Mouse (Mus musculus) bone marrow macrophage, adult 2 months (primary cell): ENCODE results near the gene Ppara. TPM values are rescaled to one million over a fixed set of nuclear protein-coding genes. Genes with fewer than 3 reads are reported as not detected.

Experiments
- H3K27ac ChIP-seq: 2 replicates; pipeline ENCODE4 v1.5.1; 2012; ENCODE audit warnings: low read depth, low read length; ENCODE audit not compliant: insufficient read depth
- H3K4me1 ChIP-seq: 2 replicates; pipeline ENCODE4 v1.6.1; 2012; ENCODE audit warnings: low read length; ENCODE audit not compliant: control insufficient read depth, insufficient read depth
- H3K4me3 ChIP-seq: 2 replicates; pipeline ENCODE4 v1.5.1; 2012; ENCODE audit warnings: mild to moderate bottlenecking, low read length, moderate library complexity; ENCODE audit not compliant: insufficient read depth
- CTCF ChIP-seq: IDR thresholded peaks from 2 replicates; pipeline ENCODE4 v1.5.1; 2012; ENCODE audit warnings: low read depth, mild to moderate bottlenecking, low read length, moderate library complexity
- POLR2A ChIP-seq: IDR thresholded peaks from 2 replicates; pipeline ENCODE4 v1.6.1; 2012; ENCODE audit warnings: mild to moderate bottlenecking, low read depth, low read length, borderline replicate concordance
- polyA plus RNA-seq: library from polyadenylated mRNA; stranded (reverse); fragments of >200 nt; gene quantifications from 2 replicates; pipeline ENCODE4 v1.2.4, GENCODE M21; 2012; ENCODE audit not compliant: missing spikeins, insufficient read depth, insufficient read length

Gene Ppara
- polyA plus RNA-seq, 1 experiment = not detected

- Histone ChIP-seq H3K27ac (no peak overlapping the region), H3K4me3 (no peak overlapping the region), H3K4me1 (peaks cover 8% of the 10 kb centered on the region; the same call in 1 of the 2 replicates)
- TF ChIP-seq POLR2A (no peak), CTCF (no peak)
Measured at GRCm38 (mm10) chr15:85828071-85828470, 93.3 kb downstream of the Ppara start.

GRCm38 (mm10) chr15:85829470-85829869, 94.7 kb downstream of the Ppara start:
- H3K27ac ChIP-seq = no peak overlapping the region
- no peak for TF ChIP-seq POLR2A
- TF ChIP-seq CTCF = no peak
- H3K4me1 ChIP-seq = peaks cover 8% of the 10 kb centered on the region; the same call in 1 of the 2 replicates

GRCm38 (mm10) chr15:85831954-85832590, 97.3 kb downstream of the Ppara start, which contains the start of gene Ttc38:
Gene Ttc38, plus strand, starts transcription at chr15:85832306.
- 0 out of 2 replicates have a peak within 1 kb of the TSS, but pooled peaks have one; percentile 19 for H3K27ac ChIP-seq
- peak within 1 kb of the TSS; percentile 90 for H3K4me3 ChIP-seq
- TF ChIP-seq CTCF = no peak
- TF ChIP-seq POLR2A = no peak; the same call in 1 of the 2 replicates
- H3K4me1 ChIP-seq = peaks cover 8% of the 10 kb centered on the region; the same call in 1 of the 2 replicates

More at GRCm38 (mm10) chr15:85829470-85829869, 94.7 kb downstream of the Ppara start:
- no peak overlapping the region for H3K4me3 ChIP-seq

DNA sequence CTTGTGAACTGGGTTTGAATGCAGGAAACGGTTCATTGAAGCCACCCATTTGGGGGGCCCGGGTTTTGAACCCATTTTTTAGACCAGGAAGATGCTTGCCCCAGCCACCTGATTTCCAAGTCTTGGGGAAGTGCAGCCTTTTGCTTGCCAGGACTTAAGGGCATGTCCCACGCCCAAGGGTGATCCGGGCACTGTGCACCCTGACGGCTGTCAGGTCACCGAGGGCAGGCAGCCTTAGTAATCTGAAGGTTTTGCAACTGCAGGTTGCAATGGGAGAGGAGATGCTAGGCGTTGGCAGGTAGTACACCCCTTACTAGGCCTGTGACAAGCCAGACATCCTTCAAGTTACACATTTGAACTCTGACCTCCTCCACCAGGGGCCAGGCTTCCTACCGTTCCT, 97.8 kb downstream of the Ppara start:
- Histone ChIP-seq H3K4me1 (peaks cover 8% of the 10 kb centered on the region; the same call in 1 of the 2 replicates), H3K4me3 (peak overlapping the region; percentile 90), H3K27ac (no peak overlapping the region)
- TF ChIP-seq CTCF = no peak
- TF ChIP-seq POLR2A = no peak

GRCm38 (mm10) chr15:85835335-85835734, 100.6 kb downstream of the Ppara start:
- TF ChIP-seq CTCF (peak; percentile 28), POLR2A (no peak)
- Histone ChIP-seq H3K27ac (no peak overlapping the region), H3K4me1 (peaks cover 8% of the 10 kb centered on the region; the same call in 1 of the 2 replicates), H3K4me3 (no peak overlapping the region)

- H3K4me3 ChIP-seq = no peak overlapping the region
- no peak for TF ChIP-seq POLR2A
- no peak for TF ChIP-seq CTCF
- peaks cover 5% of the 10 kb centered on the region; the same call in 1 of the 2 replicates for H3K4me1 ChIP-seq
- H3K27ac ChIP-seq = no peak overlapping the region
Measured at GRCm38 (mm10) chr15:85836887-85837286, 102.1 kb downstream of the Ppara start.

DNA sequence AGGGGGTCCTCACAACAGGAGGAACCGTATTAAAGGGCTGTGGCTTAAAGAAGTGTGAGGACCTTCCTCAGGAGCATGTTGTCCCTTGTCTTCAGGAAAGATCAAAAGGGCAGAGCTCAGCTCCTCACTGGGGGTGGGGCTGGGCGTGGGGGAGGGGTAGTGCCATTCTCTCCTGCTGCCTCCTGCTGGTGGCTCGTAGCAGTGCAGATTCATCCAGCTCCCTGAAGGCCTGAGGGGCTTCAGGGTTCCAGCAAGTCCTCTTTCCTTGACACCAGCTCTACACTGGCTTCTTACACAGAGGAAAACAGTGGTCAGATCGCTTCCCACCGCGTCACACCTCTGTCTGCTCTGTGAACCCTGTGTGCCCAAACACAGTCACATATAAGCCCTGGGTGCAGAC, 106.2 kb downstream of the Ppara start:
- no peak overlapping the region for H3K4me3 ChIP-seq
- TF ChIP-seq CTCF = peak; percentile 6
- no peak for TF ChIP-seq POLR2A
- no peak overlapping the region for H3K27ac ChIP-seq
- H3K4me1 ChIP-seq = no peaks in the 10 kb centered on the region

DNA sequence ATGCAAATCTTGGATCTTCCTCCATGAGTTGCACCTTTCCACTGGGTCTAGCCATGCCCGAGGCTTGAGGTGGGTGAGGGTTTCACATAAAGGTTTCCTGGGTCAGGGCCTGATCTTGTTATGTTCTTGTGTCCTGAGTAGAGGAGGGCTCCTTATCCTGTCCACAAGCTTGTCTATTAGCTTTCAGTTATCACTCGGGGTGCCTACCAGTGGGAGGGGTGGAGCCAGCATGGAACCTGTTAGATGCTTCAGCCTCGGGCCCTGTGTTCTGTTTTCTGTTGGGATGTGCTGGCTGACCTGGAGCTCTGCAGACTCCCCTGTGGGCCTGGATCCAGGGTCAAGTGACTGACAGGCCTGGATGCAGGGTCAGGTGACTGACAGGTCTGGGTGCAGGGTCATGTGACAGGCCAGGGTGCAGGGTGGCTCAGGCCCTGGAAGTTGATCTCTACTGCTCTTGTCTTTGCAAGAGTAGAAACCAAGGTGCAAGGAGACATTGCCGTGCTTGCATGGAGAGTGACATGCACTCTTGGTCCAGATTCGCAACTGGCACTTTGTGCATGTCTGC, 107.1 kb downstream of the Ppara start:
- Histone ChIP-seq H3K4me1 (no peaks in the 10 kb centered on the region), H3K4me3 (no peak overlapping the region), H3K27ac (no peak overlapping the region)
- TF ChIP-seq POLR2A (no peak), CTCF (no peak)

DNA sequence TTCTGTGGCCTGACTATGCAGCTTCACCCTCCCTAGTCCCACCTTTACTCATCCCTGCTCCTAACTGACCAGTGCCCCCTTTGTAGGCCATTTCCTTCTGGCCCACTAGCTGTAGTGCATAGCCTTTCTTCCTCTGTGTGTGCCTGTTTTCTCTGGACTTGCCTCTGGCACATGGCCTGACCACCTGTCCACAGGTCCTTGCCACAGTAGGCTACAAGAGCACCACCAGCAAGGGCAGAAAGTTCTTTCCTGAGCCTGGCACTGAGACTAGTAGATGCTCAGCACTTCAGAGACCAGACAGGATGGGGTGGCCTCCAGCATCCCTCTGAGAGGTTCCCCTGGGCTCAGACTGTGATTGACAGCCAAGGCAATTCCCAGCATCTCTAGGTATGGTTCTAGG, 110.3 kb downstream of the Ppara start:
- TF ChIP-seq POLR2A (no peak), CTCF (no peak)
- no peak overlapping the region for H3K27ac ChIP-seq
- no peak overlapping the region for H3K4me3 ChIP-seq
- H3K4me1 ChIP-seq = no peaks in the 10 kb centered on the region
